Mouse (Mus musculus) lung, embryonic 16.5 days (tissue): Measurements from ENCODE around the gene 4930539E08Rik. TPM values are rescaled to one million over a fixed set of nuclear protein-coding genes. Genes with fewer than 3 reads are reported as not detected.

Experiments
- ATAC-seq: fragments of 200-750 bp; cut with Nextera tagmentation; 2 replicates; pipeline ENCODE4 v1.8.0; 2017; ENCODE audit warnings: low read depth, mild to moderate bottlenecking, moderate library complexity
- H3K27ac ChIP-seq: fragments of 300-500 bp; sonication (generic); 2 replicates; pipeline ENCODE4 v1.5.1; 2014; ENCODE audit warnings: mild to moderate bottlenecking, control low read depth, low read length
- H3K27me3 ChIP-seq: fragments of 300-500 bp; sonication (generic); 2 replicates; pipeline ENCODE4 v1.6.1; 2014; ENCODE audit warnings: low read depth, low read length, mixed read lengths; ENCODE audit not compliant: control insufficient read depth, insufficient read depth
- H3K36me3 ChIP-seq: fragments of 300-500 bp; sonication (generic); 2 replicates; pipeline ENCODE4 v1.6.1; 2014; ENCODE audit warnings: low read length; ENCODE audit not compliant: control insufficient read depth, insufficient read depth
- H3K4me1 ChIP-seq: fragments of 300-500 bp; sonication (generic); replicated peaks from 2 replicates; pipeline ENCODE4 v1.6.1; 2014; ENCODE audit warnings: low read length, mixed read lengths; ENCODE audit not compliant: control insufficient read depth, insufficient read depth
- H3K4me2 ChIP-seq: fragments of 300-500 bp; sonication (generic); 2 replicates; pipeline ENCODE4 v1.6.1; 2014; ENCODE audit warnings: low read depth, low read length, control low read depth
- H3K4me3 ChIP-seq: fragments of 300-500 bp; sonication (generic); 2 replicates; pipeline ENCODE4 v1.5.1; 2014; ENCODE audit warnings: mild to moderate bottlenecking, low read length, control low read depth
- H3K9ac ChIP-seq: fragments of 300-500 bp; sonication (generic); 2 replicates; pipeline ENCODE4 v1.6.1; 2014; ENCODE audit warnings: low read length, control low read depth
- H3K9me3 ChIP-seq: fragments of 300-500 bp; sonication (generic); 2 replicates; pipeline ENCODE4 v1.6.1; 2016; ENCODE audit warnings: low read length; ENCODE audit not compliant: control insufficient read depth
- WGBS: fragments of 180-500 bp; shearing (Covaris S2); extraction: QIAGEN DNeasy Blood & Tissue Kit; methylation state at CpG from one replicate; pipeline ENCODE4 v1.1.7; 2014; 5-methylcytosine and 5-hydroxymethylcytosine counted together
- polyA plus RNA-seq: library from polyadenylated mRNA; unstranded; fragments of >200 nt; fragmentation: Nextera tagmentation; extraction: Ambion mirVana; gene quantifications from 2 replicates; pipeline ENCODE4 v1.2.1, GENCODE M21; 2015

The 4930539E08Rik gene
- polyA plus RNA-seq, 1 experiment from 2014 or later = 0.08 TPM

DNA sequence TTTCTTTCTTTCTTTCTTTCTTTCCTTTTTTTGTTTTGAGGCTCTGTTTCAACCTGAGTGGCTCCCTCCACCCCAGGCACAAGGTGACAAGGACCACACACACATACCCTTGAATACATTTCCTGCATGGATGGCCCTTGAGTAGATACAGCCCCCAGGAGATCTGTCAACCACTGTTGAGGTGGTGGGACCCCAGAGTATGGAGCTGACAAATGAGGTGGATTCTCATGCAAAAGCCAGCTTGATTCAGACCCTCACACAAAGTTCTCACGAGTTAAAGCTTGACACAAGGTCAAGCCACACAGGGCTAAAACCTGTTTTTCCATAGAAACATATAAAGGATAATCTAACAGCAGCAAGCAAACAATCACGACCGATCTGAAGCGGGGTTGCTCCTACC, 17.1 kb upstream of the 4930539E08Rik start:
- ATAC-seq = no peak
- no peaks in the 10 kb centered on the region for H3K36me3 ChIP-seq
- no peak overlapping the region for H3K4me3 ChIP-seq
- H3K27ac ChIP-seq = no peak overlapping the region
- no peaks in the 10 kb centered on the region for H3K27me3 ChIP-seq
- H3K9me3 ChIP-seq = no peaks in the 10 kb centered on the region
- 72% methylated on average over 4 of the region's 4 CpGs for WGBS
- H3K4me1 ChIP-seq = peaks cover 16% of the 10 kb centered on the region
- no peak overlapping the region for H3K4me2 ChIP-seq
- H3K9ac ChIP-seq = no peak overlapping the region

DNA sequence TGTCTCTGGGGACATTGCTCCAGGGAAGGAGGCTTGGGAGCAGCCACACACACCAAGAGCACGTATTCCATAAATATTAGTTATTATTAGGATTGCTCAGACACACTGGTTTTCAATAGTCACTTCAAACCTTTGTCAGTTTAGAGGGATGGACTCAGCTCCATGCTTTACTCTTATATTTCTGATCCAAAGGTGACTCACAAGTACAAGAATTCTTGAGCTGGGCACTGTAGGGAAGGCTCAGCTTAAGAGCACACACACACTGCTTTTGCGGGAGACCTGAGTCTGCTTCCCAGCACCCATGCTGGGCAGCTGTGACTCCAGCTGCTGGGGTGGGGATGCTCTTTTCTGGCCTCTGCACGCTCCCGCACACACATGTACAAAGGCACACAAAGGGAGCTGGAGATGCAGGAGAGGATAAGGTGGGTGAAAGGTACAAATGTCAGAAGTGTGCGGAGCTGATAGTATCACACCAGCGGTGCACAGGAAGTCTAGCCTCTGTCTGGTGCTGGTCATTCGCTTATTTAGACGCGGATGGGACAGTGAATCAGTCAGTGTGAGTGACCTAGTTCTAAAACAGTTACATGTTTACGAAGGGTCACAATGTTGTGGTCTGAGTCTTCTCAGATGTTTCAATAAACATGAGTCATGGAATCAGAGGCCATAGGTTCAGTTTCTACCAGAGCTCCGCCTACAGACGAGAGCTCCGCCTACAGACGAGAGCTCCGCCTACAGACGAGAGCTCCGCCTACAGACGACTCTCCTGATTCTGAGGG, 16.5 kb upstream of the 4930539E08Rik start:
- Histone ChIP-seq H3K9me3 (no peaks in the 10 kb centered on the region), H3K27me3 (no peaks in the 10 kb centered on the region), H3K4me2 (no peak overlapping the region), H3K4me1 (peaks cover 16% of the 10 kb centered on the region), H3K9ac (no peak overlapping the region), H3K27ac (peak overlapping the region; percentile 90), H3K36me3 (no peaks in the 10 kb centered on the region), H3K4me3 (no peak overlapping the region)
- ATAC-seq = no peak
- 81% methylated on average over 18 of the region's 18 CpGs for WGBS

- Histone ChIP-seq H3K9ac (peak overlapping the region; percentile 34), H3K4me3 (peak overlapping the region; percentile 15; the same call in 1 of the 2 replicates)
These were observed 15.4 kb upstream of the 4930539E08Rik start for GRCm38 (mm10) chr17:28930392-28931074.

GRCm38 (mm10) chr17:28929369-28929768, 14.2 kb upstream of the 4930539E08Rik start:
- H3K36me3 ChIP-seq = no peaks in the 10 kb centered on the region
- H3K9ac ChIP-seq = no peak overlapping the region
- WGBS = 84% methylated on average over 4 of the region's 4 CpGs
- no peak overlapping the region for H3K4me2 ChIP-seq
- H3K4me3 ChIP-seq = no peak overlapping the region
- H3K27me3 ChIP-seq = no peaks in the 10 kb centered on the region
- H3K4me1 ChIP-seq = peaks cover 16% of the 10 kb centered on the region
- no peak for ATAC-seq
- H3K9me3 ChIP-seq = no peaks in the 10 kb centered on the region
- no peak overlapping the region for H3K27ac ChIP-seq

More at GRCm38 (mm10) chr17:28930392-28931074, 15.4 kb upstream of the 4930539E08Rik start:
- Histone ChIP-seq H3K9me3 (no peaks in the 10 kb centered on the region), H3K4me1 (peaks cover 16% of the 10 kb centered on the region), H3K4me2 (peak overlapping the region; percentile 46), H3K27me3 (no peaks in the 10 kb centered on the region), H3K27ac (peak overlapping the region; percentile 90), H3K36me3 (no peaks in the 10 kb centered on the region)
- peak; percentile 94 for ATAC-seq
- 1% methylated on average over 14 of the region's 14 CpGs for WGBS

DNA sequence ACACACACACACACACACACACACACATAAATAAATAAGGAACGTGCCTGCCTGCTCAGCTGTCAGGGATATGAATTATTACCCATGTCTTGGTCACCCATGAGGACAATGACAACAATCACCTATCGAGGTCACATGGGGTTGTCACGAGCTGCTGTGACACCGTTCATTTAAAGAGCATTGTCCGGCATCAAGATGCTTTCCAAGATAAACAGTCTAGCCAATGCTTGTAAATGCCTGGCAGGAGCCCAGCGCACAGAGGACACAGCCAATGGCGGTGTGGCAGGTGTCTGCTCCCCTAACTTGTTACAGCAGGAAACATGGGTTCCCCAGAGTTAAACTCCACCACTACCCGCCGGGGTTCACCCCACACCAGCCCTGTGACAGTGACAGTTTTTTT, 12.9 kb upstream of the 4930539E08Rik start:
- 57% methylated on average over 9 of the region's 9 CpGs for WGBS
- Histone ChIP-seq H3K4me2 (no peak overlapping the region), H3K9me3 (no peaks in the 10 kb centered on the region), H3K27me3 (no peaks in the 10 kb centered on the region), H3K4me3 (no peak overlapping the region), H3K4me1 (peaks cover 16% of the 10 kb centered on the region), H3K9ac (no peak overlapping the region), H3K27ac (no peak overlapping the region), H3K36me3 (no peaks in the 10 kb centered on the region)
- ATAC-seq = no peak

DNA sequence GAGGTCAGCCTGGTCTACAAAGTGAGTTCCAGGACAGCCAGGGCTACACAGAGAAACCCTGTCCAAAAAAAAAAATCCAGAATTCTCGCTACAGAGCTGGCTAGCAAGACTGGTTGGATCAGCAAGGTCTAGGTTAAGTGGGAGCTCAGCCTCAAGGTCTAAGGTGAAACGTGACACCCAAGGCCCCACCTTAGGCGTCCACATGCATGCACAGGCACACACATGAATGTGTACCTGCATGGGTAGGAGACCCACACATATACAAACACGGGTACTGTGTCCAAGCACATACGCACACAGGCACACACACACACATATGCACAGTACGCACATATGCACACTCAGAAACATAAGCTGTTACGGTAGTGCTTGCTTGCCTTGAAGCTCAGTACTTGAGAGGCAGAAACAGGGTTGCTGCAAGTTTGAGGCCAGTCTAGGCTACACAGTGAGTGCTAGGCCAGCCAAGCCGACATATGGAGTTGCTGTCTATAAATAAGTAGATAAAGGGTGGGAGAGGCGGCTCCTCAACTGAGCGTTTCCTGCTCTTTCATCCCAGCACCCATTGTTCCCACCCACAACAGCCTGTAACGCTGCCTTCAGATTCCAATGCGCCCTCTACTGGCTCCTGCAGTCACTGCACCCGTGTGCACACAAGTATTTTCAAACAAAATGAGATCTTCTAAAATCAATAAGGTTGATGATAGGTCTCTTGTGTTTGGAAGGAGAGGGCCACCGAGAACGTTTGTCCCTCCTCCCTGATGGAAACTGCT, 11.9 kb upstream of the 4930539E08Rik start:
- H3K4me2 ChIP-seq = no peak overlapping the region
- WGBS = 45% methylated on average over 15 of the region's 15 CpGs
- no peaks in the 10 kb centered on the region for H3K27me3 ChIP-seq
- H3K27ac ChIP-seq = no peak overlapping the region
- H3K9me3 ChIP-seq = no peaks in the 10 kb centered on the region
- no peaks in the 10 kb centered on the region for H3K36me3 ChIP-seq
- H3K4me3 ChIP-seq = no peak overlapping the region
- H3K4me1 ChIP-seq = peaks cover 16% of the 10 kb centered on the region
- H3K9ac ChIP-seq = no peak overlapping the region
- ATAC-seq = no peak

- H3K4me1 ChIP-seq = peaks cover 15% of the 10 kb centered on the region
- H3K27me3 ChIP-seq = no peaks in the 10 kb centered on the region
- no peak overlapping the region for H3K27ac ChIP-seq
- no peak overlapping the region for H3K4me3 ChIP-seq
- 13% methylated on average over 13 of the region's 13 CpGs for WGBS
- H3K4me2 ChIP-seq = peak overlapping the region; percentile 31; the same call in 1 of the 2 replicates
- no peaks in the 10 kb centered on the region for H3K9me3 ChIP-seq
- no peak for ATAC-seq
- H3K9ac ChIP-seq = no peak overlapping the region
- no peaks in the 10 kb centered on the region for H3K36me3 ChIP-seq
These were observed 11.3 kb upstream of the 4930539E08Rik start for GRCm38 (mm10) chr17:28926380-28926779.

- H3K9ac ChIP-seq = no peak overlapping the region
- ATAC-seq = no peak
- H3K4me3 ChIP-seq = no peak overlapping the region
- H3K27me3 ChIP-seq = no peaks in the 10 kb centered on the region
- H3K9me3 ChIP-seq = no peaks in the 10 kb centered on the region
- no peak overlapping the region for H3K4me2 ChIP-seq
- no peaks in the 10 kb centered on the region for H3K36me3 ChIP-seq
- H3K27ac ChIP-seq = no peak overlapping the region
- peaks cover 2% of the 10 kb centered on the region for H3K4me1 ChIP-seq
- 74% methylated on average over 8 of the region's 8 CpGs for WGBS
These were observed 10.0 kb upstream of the 4930539E08Rik start for GRCm38 (mm10) chr17:28924957-28925595.
